Mouse (Mus musculus): ENCODE data around the gene Cacna2d1.

DNA sequence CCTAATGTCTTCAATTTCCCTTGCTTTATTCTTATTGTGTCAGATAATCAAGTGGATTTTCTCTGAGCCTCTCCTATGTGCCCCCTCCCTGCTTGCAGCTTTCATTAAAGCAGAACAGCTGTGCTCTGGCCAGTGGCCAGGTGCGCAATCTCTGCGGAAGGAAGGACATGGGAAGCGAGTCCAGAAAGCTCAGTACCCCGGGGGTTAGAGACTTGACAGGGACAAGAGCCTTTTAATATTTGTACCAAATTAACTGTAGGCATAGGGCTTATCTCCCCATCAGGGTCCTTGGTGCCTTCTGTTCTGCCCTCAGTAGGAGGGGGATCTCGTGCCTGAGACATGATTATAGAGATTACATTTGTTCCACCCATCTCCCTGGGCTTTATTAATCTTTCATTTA is 303.5 kb downstream of the Cacna2d1 start:
- TF ChIP-seq POLR2A (IDR thresholded peaks at IDR 0.05; ENCODE audit: insufficient read depth, low read depth, low read length) (no peak), CTCF (IDR thresholded peaks at IDR 0.05; ENCODE audit: insufficient read depth, low read depth, low read length) (no peak)
